In genomic region chr3:134146373-134147224, GRCm38 (mm10) we compare ENCODE assay signal across 8 mouse cellular contexts.
DNase-seq lines count a peak whose midpoint lies in the region; ATAC-seq and TF ChIP-seq lines count a peak whose summit lies in the region.

No protein-coding gene starts in this region.

- H3K27me3 ChIP-seq in testis, adult 2 months (ENCODE audit: control insufficient read depth, insufficient read depth, low read length), result no peaks in the 10 kb centered on the region
- H3K27me3 ChIP-seq in forebrain, embryonic 16.5 days (replicated peaks; ENCODE audit: control insufficient read depth, insufficient read depth, low read length), result no peaks in the 10 kb centered on the region
- H3K27me3 ChIP-seq in hindbrain, embryonic 14.5 days (ENCODE audit: control insufficient read depth, insufficient read depth, low read length), result no peaks in the 10 kb centered on the region
- no peaks in the 10 kb centered on the region for H3K27me3 ChIP-seq in limb, embryonic 12.5 days
- H3K27me3 ChIP-seq in midbrain, embryonic 16.5 days (ENCODE audit: control insufficient read depth, insufficient read depth, low read depth, low read length), result no peaks in the 10 kb centered on the region

- H3K4me1 ChIP-seq in testis, adult 2 months (ENCODE audit: control insufficient read depth, insufficient read depth, low read length), result peaks cover 3% of the 10 kb centered on the region
- H3K4me1 ChIP-seq in forebrain, embryonic 16.5 days (replicated peaks; ENCODE audit: control insufficient read depth, insufficient read depth, low read length), result peaks cover 5% of the 10 kb centered on the region; the same call in 1 of the 2 replicates
- H3K4me1 ChIP-seq in hindbrain, embryonic 14.5 days (replicated peaks; ENCODE audit: control insufficient read depth, insufficient read depth, low read length), result peaks cover 16% of the 10 kb centered on the region
- H3K4me1 ChIP-seq in limb, embryonic 12.5 days (replicated peaks), result peaks cover 16% of the 10 kb centered on the region
- peaks cover 19% of the 10 kb centered on the region for H3K4me1 ChIP-seq in midbrain, embryonic 16.5 days (ENCODE audit: control insufficient read depth, insufficient read depth, low read length)

- H3K4me2 ChIP-seq in forebrain, embryonic 16.5 days (ENCODE audit: low read length), result peak overlapping the region; percentile 49
- peak overlapping the region; percentile 45 for H3K4me2 ChIP-seq in hindbrain, embryonic 14.5 days (replicated peaks)
- H3K4me2 ChIP-seq in limb, embryonic 12.5 days, result peak overlapping the region; percentile 50
- H3K4me2 ChIP-seq in midbrain, embryonic 16.5 days (ENCODE audit: low read length), result peak overlapping the region; percentile 59

- peak; percentile 95 for ATAC-seq in forebrain, embryonic 16.5 days
- peak; percentile 96 for ATAC-seq in hindbrain, embryonic 14.5 days (ENCODE audit: low FRiP score)
- ATAC-seq in limb, embryonic 12.5 days (ENCODE audit: insufficient number of reproducible peaks, insufficient read depth, low FRiP score, low TSS enrichment, low read depth), result peak; percentile 92
- peak; percentile 98 for ATAC-seq in midbrain, embryonic 16.5 days
- no peak for ATAC-seq in CD4-positive, CD25-positive, alpha-beta regulatory T cell, adult 4 months

- H3K36me3 ChIP-seq in testis, adult 2 months (ENCODE audit: control insufficient read depth, insufficient read depth, low read length), result no peaks in the 10 kb centered on the region
- H3K36me3 ChIP-seq in forebrain, embryonic 16.5 days (ENCODE audit: control insufficient read depth, insufficient read depth), result no peaks in the 10 kb centered on the region
- H3K36me3 ChIP-seq in hindbrain, embryonic 14.5 days (replicated peaks; ENCODE audit: control insufficient read depth, insufficient read depth), result no peaks in the 10 kb centered on the region
- no peaks in the 10 kb centered on the region for H3K36me3 ChIP-seq in limb, embryonic 12.5 days
- H3K36me3 ChIP-seq in midbrain, embryonic 16.5 days (ENCODE audit: control insufficient read depth, insufficient read depth, low read length), result no peaks in the 10 kb centered on the region

- peak overlapping the region; percentile 42 for H3K4me3 ChIP-seq in testis, adult 2 months (ENCODE audit: control insufficient read depth, low read depth, low read length)
- H3K4me3 ChIP-seq in forebrain, embryonic 16.5 days (replicated peaks; ENCODE audit: low read length), result peak overlapping the region; percentile 19
- peak overlapping the region; percentile 18 for H3K4me3 ChIP-seq in hindbrain, embryonic 14.5 days (replicated peaks; ENCODE audit: low read length)
- H3K4me3 ChIP-seq in limb, embryonic 12.5 days (replicated peaks), result peak overlapping the region; percentile 25
- peak overlapping the region; percentile 35 for H3K4me3 ChIP-seq in midbrain, embryonic 16.5 days (ENCODE audit: low read depth, low read length)

- 10% methylated on average over 14 of the region's 14 CpGs for WGBS in forebrain, embryonic 16.5 days
- 16% methylated on average over 14 of the region's 14 CpGs for WGBS in hindbrain, embryonic 14.5 days
- WGBS in limb, embryonic 12.5 days, result 10% methylated on average over 14 of the region's 14 CpGs
- WGBS in midbrain, embryonic 16.5 days, result 9% methylated on average over 14 of the region's 14 CpGs

- no peak for DNase-seq in testis, postnatal 10 days (ENCODE audit: low spot score)
- peak; percentile 68 for DNase-seq in hindbrain, embryonic 14.5 days (ENCODE audit: low spot score)
- peak; percentile 49 for DNase-seq in yolk sac, embryonic 10.5 days (ENCODE audit: low spot score)

- H3K9ac ChIP-seq in forebrain, embryonic 16.5 days (replicated peaks; ENCODE audit: low read depth, low read length), result no peak overlapping the region
- peak overlapping the region; percentile 48 for H3K9ac ChIP-seq in hindbrain, embryonic 14.5 days
- 0 out of 2 replicates have a peak overlapping the region, but pooled peaks have one; percentile 2 for H3K9ac ChIP-seq in limb, embryonic 12.5 days (replicated peaks)
- H3K9ac ChIP-seq in midbrain, embryonic 16.5 days (ENCODE audit: low read depth, low read length), result peak overlapping the region; percentile 61

- TF ChIP-seq POLR2A in testis, adult 2 months (IDR thresholded peaks at IDR 0.05; ENCODE audit: control insufficient read depth, low read depth, low read length), result no peak

- no peak for TF ChIP-seq CTCF in testis, adult 2 months (IDR thresholded peaks at IDR 0.05; ENCODE audit: control insufficient read depth, insufficient read depth, insufficient replicate concordance, low read depth, low read length)

- H3K9me3 ChIP-seq in forebrain, embryonic 16.5 days (ENCODE audit: control insufficient read depth, low read length), result no peaks in the 10 kb centered on the region
- no peaks in the 10 kb centered on the region for H3K9me3 ChIP-seq in hindbrain, embryonic 14.5 days (ENCODE audit: control insufficient read depth, low read length)
- H3K9me3 ChIP-seq in limb, embryonic 12.5 days, result no peaks in the 10 kb centered on the region
- H3K9me3 ChIP-seq in midbrain, embryonic 16.5 days (replicated peaks; ENCODE audit: control insufficient read depth, low read length, poor library complexity, severe bottlenecking), result no peaks in the 10 kb centered on the region

- H3K27ac ChIP-seq in testis, adult 2 months (ENCODE audit: control insufficient read depth, insufficient read depth, low read depth, low read length), result no peak overlapping the region
- peak overlapping the region; percentile 0; the same call in 1 of the 2 replicates for H3K27ac ChIP-seq in forebrain, embryonic 16.5 days (ENCODE audit: low read length)
- peak overlapping the region; percentile 80 for H3K27ac ChIP-seq in hindbrain, embryonic 14.5 days
- H3K27ac ChIP-seq in limb, embryonic 12.5 days, result 0 out of 2 replicates have a peak overlapping the region, but pooled peaks have one; percentile 18
- peak overlapping the region; percentile 90 for H3K27ac ChIP-seq in midbrain, embryonic 16.5 days (ENCODE audit: low read length)
